Mouse (Mus musculus): ENCODE data around the gene Mgat5. TPM values are rescaled to one million over a fixed set of nuclear protein-coding genes. Genes with fewer than 3 reads are reported as not detected.

The Mgat5 gene
- total and polyA plus RNA-seq, 3 experiments: 0.16 TPM; not detected in 2

DNA sequence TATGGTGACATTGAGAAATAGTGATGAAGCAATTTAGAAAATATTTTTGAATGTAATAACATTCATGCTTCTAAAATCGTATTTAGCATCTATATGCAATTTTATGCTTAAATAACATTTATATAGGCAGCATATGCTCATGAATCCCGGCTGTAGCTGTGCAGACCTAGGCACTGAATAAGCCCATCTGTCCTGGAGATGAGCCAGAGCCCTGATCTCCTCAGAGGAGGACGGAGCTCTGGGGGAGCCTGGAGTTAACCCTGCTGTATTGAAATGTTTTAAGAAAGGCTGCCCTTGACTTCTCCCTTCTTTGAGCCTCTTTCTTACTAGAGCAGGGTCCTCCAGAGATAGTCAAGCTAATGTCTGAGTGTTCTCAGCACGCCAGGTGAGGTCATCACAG is 217.8 kb downstream of the Mgat5 start:
- H3K4me3 ChIP-seq (ENCODE audit: low read depth, low read length): no peak overlapping the region
- peaks cover 78% of the 10 kb centered on the region for H3K9me3 ChIP-seq (replicated peaks)
- TF ChIP-seq TAL1 (conservative IDR thresholded peaks at IDR 0.05; ENCODE audit: low read depth, low read length): no peak
- no peak for TF ChIP-seq GATA1 (IDR thresholded peaks at IDR 0.05; ENCODE audit: borderline replicate concordance, low read length)
- TF ChIP-seq POLR2AphosphoS5 (IDR thresholded peaks at IDR 0.05; ENCODE audit: insufficient replicate concordance, low read depth, low read length): no peak
- TF ChIP-seq CTCF (IDR thresholded peaks at IDR 0.05; ENCODE audit: low read depth, low read length): no peak
- TF ChIP-seq GATA2 (IDR thresholded peaks at IDR 0.05; ENCODE audit: borderline replicate concordance, low read depth, low read length): no peak
- H3K4me1 ChIP-seq (ENCODE audit: insufficient read depth, low read depth, low read length): no peaks in the 10 kb centered on the region
- DNase-seq (ENCODE audit: low spot score) (no peak), ATAC-seq (ENCODE audit: extremely low read depth, insufficient number of reproducible peaks, low FRiP score, poor library complexity, severe bottlenecking) (no peak)
- H3K27me3 ChIP-seq (ENCODE audit: insufficient read depth, low read length): no peaks in the 10 kb centered on the region
- no peaks in the 10 kb centered on the region for H3K36me3 ChIP-seq (replicated peaks)

GRCm38 (mm10) chr1:127425021-127425532 is 220.3 kb downstream of the Mgat5 start:
- H3K4me3 ChIP-seq (ENCODE audit: low read depth, low read length): no peak overlapping the region
- ATAC-seq (ENCODE audit: extremely low read depth, insufficient number of reproducible peaks, low FRiP score, poor library complexity, severe bottlenecking): no peak

DNA sequence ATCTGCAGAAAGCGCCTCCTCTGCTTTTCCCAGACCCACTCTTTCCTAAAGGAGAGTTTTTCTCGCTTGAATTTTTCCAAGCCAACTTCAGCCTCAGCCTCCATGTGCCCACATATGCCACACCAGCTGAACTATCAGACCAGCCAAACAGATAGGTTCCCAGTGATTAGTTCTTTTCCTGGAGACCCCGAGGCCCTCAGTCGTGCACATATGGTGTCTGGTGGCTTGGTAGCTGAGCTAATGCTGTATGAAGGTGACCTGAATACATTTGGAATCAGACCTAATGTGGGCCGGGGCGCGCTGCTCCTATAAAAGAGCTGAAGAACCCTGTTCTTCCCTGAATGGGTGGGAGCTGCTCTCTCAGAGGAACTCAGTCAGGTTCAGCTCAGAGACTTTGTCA is 225.5 kb downstream of the Mgat5 start:
- no peak for ATAC-seq (ENCODE audit: extremely low read depth, insufficient number of reproducible peaks, low FRiP score, poor library complexity, severe bottlenecking)
- H3K27me3 ChIP-seq (ENCODE audit: insufficient read depth, low read length): no peaks in the 10 kb centered on the region
- no peak for TF ChIP-seq GATA1 (IDR thresholded peaks at IDR 0.05; ENCODE audit: borderline replicate concordance, low read length)
- TF ChIP-seq GATA2 (IDR thresholded peaks at IDR 0.05; ENCODE audit: borderline replicate concordance, low read depth, low read length): no peak
- TF ChIP-seq TAL1 (conservative IDR thresholded peaks at IDR 0.05; ENCODE audit: low read depth, low read length): no peak
- TF ChIP-seq POLR2AphosphoS5 (IDR thresholded peaks at IDR 0.05; ENCODE audit: insufficient replicate concordance, low read depth, low read length): no peak
- TF ChIP-seq CTCF (IDR thresholded peaks at IDR 0.05; ENCODE audit: low read depth, low read length): no peak

More at GRCm38 (mm10) chr1:127425021-127425532, 220.3 kb downstream of the Mgat5 start:
- no peak for DNase-seq (ENCODE audit: low spot score)
- Histone ChIP-seq H3K27me3 (ENCODE audit: insufficient read depth, low read length) (no peaks in the 10 kb centered on the region), H3K9me3 (replicated peaks) (peaks cover 73% of the 10 kb centered on the region), H3K36me3 (replicated peaks) (no peaks in the 10 kb centered on the region), H3K4me1 (ENCODE audit: insufficient read depth, low read depth, low read length) (no peaks in the 10 kb centered on the region)
- TF ChIP-seq CTCF (IDR thresholded peaks at IDR 0.05; ENCODE audit: low read depth, low read length) (no peak), GATA2 (IDR thresholded peaks at IDR 0.05; ENCODE audit: borderline replicate concordance, low read depth, low read length) (no peak), TAL1 (conservative IDR thresholded peaks at IDR 0.05; ENCODE audit: low read depth, low read length) (no peak), GATA1 (IDR thresholded peaks at IDR 0.05; ENCODE audit: borderline replicate concordance, low read length) (no peak), POLR2AphosphoS5 (IDR thresholded peaks at IDR 0.05; ENCODE audit: insufficient replicate concordance, low read depth, low read length) (no peak)

DNA sequence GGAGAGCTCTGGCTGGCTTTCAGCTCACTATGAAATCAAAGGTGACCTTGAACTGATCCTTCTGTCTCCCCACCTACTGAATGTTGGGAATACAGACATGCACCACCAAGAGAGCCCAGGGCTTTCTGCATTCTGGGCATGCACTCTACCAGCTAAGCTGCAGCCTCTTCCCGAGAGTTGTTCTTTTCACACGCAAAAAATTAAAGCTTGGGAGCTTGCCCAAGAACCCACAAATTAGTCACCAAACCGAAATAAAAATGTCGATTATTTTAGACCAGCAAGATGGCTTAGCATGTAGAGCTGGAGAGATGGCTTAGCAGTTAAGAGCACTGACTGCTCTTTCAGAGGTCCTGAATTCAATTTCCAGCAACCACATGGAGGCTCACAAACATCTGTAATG is 230.0 kb downstream of the Mgat5 start:
- no peak for DNase-seq (ENCODE audit: low spot score)
- ATAC-seq (ENCODE audit: extremely low read depth, insufficient number of reproducible peaks, low FRiP score, poor library complexity, severe bottlenecking): no peak

More for the DNA sequence above, 225.5 kb downstream of the Mgat5 start:
- Histone ChIP-seq H3K36me3 (replicated peaks) (no peaks in the 10 kb centered on the region), H3K9me3 (replicated peaks) (peaks cover 57% of the 10 kb centered on the region), H3K4me3 (ENCODE audit: low read depth, low read length) (no peak overlapping the region), H3K4me1 (ENCODE audit: insufficient read depth, low read depth, low read length) (no peaks in the 10 kb centered on the region)
- no peak for DNase-seq (ENCODE audit: low spot score)

DNA sequence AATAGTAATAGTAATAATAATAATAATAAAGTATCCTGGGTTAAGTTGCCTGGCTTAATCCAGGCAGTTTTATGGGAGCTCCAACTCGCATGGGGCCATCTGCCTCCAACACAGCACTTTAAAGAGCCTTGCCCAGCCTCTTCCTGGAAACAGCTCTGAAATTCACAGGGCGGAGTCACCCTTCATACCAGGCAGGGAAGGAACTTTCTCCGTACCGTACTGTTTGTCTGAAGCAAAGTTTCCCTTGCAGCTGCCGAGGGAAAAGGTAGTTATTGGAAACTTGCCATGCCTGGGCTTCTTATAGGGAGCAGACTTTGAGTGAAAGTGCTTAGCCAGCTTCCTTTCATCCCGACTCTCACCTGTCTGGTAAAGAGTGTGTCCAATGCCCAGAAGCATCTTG is 232.3 kb downstream of the Mgat5 start:
- DNase-seq (ENCODE audit: low spot score): no peak
- no peak overlapping the region for H3K4me3 ChIP-seq (ENCODE audit: low read depth, low read length)
- no peaks in the 10 kb centered on the region for H3K4me1 ChIP-seq (ENCODE audit: insufficient read depth, low read depth, low read length)
- ATAC-seq (ENCODE audit: extremely low read depth, insufficient number of reproducible peaks, low FRiP score, poor library complexity, severe bottlenecking): no peak
- no peaks in the 10 kb centered on the region for H3K36me3 ChIP-seq (replicated peaks)
- no peaks in the 10 kb centered on the region for H3K27me3 ChIP-seq (ENCODE audit: insufficient read depth, low read length)
- TF ChIP-seq GATA2 (IDR thresholded peaks at IDR 0.05; ENCODE audit: borderline replicate concordance, low read depth, low read length) (no peak), GATA1 (IDR thresholded peaks at IDR 0.05; ENCODE audit: borderline replicate concordance, low read length) (no peak), CTCF (IDR thresholded peaks at IDR 0.05; ENCODE audit: low read depth, low read length) (no peak), POLR2AphosphoS5 (IDR thresholded peaks at IDR 0.05; ENCODE audit: insufficient replicate concordance, low read depth, low read length) (no peak), TAL1 (conservative IDR thresholded peaks at IDR 0.05; ENCODE audit: low read depth, low read length) (no peak)
- H3K9me3 ChIP-seq (replicated peaks): peaks cover 77% of the 10 kb centered on the region

More for the DNA sequence above, 230.0 kb downstream of the Mgat5 start:
- H3K4me3 ChIP-seq (ENCODE audit: low read depth, low read length): no peak overlapping the region
- no peaks in the 10 kb centered on the region for H3K27me3 ChIP-seq (ENCODE audit: insufficient read depth, low read length)
- peaks cover 68% of the 10 kb centered on the region for H3K9me3 ChIP-seq (replicated peaks)
- H3K36me3 ChIP-seq (replicated peaks): no peaks in the 10 kb centered on the region
- no peaks in the 10 kb centered on the region for H3K4me1 ChIP-seq (ENCODE audit: insufficient read depth, low read depth, low read length)
- no peak for TF ChIP-seq GATA1 (IDR thresholded peaks at IDR 0.05; ENCODE audit: borderline replicate concordance, low read length)

DNA sequence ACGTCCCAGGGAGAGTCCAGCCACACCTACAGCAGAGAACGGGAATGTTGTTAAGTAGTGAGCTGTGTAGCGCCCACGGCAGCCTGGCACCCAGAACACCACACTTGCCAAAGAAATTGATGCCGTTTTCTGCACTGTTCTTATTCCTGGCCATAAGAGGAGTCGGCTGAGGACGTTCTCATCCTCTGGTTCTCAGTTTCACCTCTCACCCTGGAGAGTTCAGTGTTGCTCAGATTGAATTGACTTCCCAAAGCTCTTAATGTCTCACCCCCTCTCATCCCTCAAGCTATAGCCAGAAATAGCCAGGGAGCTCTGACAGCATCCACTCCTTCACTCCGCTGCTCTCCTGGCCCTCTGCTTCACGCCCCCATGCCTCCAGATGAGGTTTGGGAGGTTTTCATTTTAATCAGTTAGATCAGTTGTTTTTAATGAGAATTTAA is 234.7 kb downstream of the Mgat5 start:
- peaks cover 85% of the 10 kb centered on the region for H3K9me3 ChIP-seq (replicated peaks)
- no peaks in the 10 kb centered on the region for H3K36me3 ChIP-seq (replicated peaks)
- no peak for DNase-seq (ENCODE audit: low spot score)

More for the DNA sequence above, 234.7 kb downstream of the Mgat5 start:
- no peak for ATAC-seq (ENCODE audit: extremely low read depth, insufficient number of reproducible peaks, low FRiP score, poor library complexity, severe bottlenecking)
- no peaks in the 10 kb centered on the region for H3K27me3 ChIP-seq (ENCODE audit: insufficient read depth, low read length)
- H3K4me1 ChIP-seq (ENCODE audit: insufficient read depth, low read depth, low read length): no peaks in the 10 kb centered on the region
- H3K4me3 ChIP-seq (ENCODE audit: low read depth, low read length): no peak overlapping the region
- TF ChIP-seq GATA2 (IDR thresholded peaks at IDR 0.05; ENCODE audit: borderline replicate concordance, low read depth, low read length) (no peak), POLR2AphosphoS5 (IDR thresholded peaks at IDR 0.05; ENCODE audit: insufficient replicate concordance, low read depth, low read length) (no peak), TAL1 (conservative IDR thresholded peaks at IDR 0.05; ENCODE audit: low read depth, low read length) (no peak), CTCF (IDR thresholded peaks at IDR 0.05; ENCODE audit: low read depth, low read length) (no peak), GATA1 (IDR thresholded peaks at IDR 0.05; ENCODE audit: borderline replicate concordance, low read length) (no peak)

All from G1E (cell line).